Mouse (Mus musculus): ENCODE measurements around the gene Afmid. TPM values are rescaled to one million over a fixed set of nuclear protein-coding genes. Genes with fewer than 3 reads are reported as not detected.

Gene Afmid
- total and polyA plus RNA-seq, 3 experiments, result 3.3 to 3.8 TPM; not detected in 1

DNA sequence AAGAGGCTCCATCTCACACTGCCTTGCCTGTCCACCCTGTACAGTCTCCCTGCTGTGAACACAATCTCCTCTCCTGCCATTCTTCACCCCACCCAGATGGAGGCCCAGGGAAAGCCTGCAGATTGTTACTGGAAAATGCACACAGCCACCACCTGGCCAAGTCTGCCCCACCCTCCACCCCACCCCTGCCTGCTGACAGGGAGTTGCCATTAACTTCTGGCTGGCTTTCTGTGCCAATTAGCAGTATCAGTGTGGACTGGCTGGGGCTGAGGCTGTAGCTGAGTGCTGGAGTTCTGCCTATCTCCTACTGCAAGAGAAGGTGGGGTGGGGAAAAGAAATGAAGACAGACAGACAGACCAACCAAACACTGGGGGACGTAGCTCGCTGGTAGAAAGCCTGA is 12.8 kb downstream of the Afmid start:
- Histone ChIP-seq H3K27me3 (ENCODE audit: control insufficient read depth in 1 of 2, insufficient read depth in 2 of 2, low read length in 2 of 2) (no peaks in the 10 kb centered on the region), H3K9me3 (replicated peaks; ENCODE audit: insufficient read depth, low read length) (no peaks in the 10 kb centered on the region), H3K27ac (ENCODE audit: control insufficient read depth, low read depth, low read length) (peak overlapping the region; percentile 73), H3K4me3 (ENCODE audit: control insufficient read depth in 1 of 2, insufficient read depth in 1 of 2, low read depth in 2 of 2, low read length in 2 of 2) (peak overlapping the region in 1 of 2 experiments; percentile 13; a peak in 1 of 4 replicates), H3K9ac (ENCODE audit: control insufficient read depth, low read depth, low read length, poor library complexity, severe bottlenecking) (no peak overlapping the region; the same call in none of the 2 replicates), H3K79me2 (ENCODE audit: control insufficient read depth, insufficient read depth, low read length, poor library complexity) (no peaks in the 10 kb centered on the region), H3K4me1 (ENCODE audit: control insufficient read depth in 1 of 2, insufficient read depth in 2 of 2, low read length in 2 of 2) (peaks cover 21 to 28% of the 10 kb centered on the region in 2 experiments), H3K36me3 (ENCODE audit: control insufficient read depth in 1 of 2, insufficient read depth in 2 of 2, low read length in 2 of 2) (peaks cover 0 to 17% of the 10 kb centered on the region in 2 experiments; a peak in 2 of 4 replicates)
- DNase-seq (ENCODE audit: low read depth, low spot score), result peak; percentile 93
- TF ChIP-seq SIN3A (IDR thresholded peaks at IDR 0.05; ENCODE audit: low read length) (peak; percentile 56), TAL1 (IDR thresholded peaks at IDR 0.05; ENCODE audit: low read length) (peak; percentile 64), JUND (IDR thresholded peaks at IDR 0.05; ENCODE audit: low read depth, low read length) (no peak), ZC3H11A (IDR thresholded peaks at IDR 0.05; ENCODE audit: low read depth, low read length) (no peak), ZKSCAN1 (IDR thresholded peaks at IDR 0.05; ENCODE audit: low read depth, low read length) (no peak), BHLHE40 (IDR thresholded peaks at IDR 0.05; ENCODE audit: borderline replicate concordance, low read depth, low read length) (0 out of 2 replicates have a peak, but pooled peaks have one; percentile 34), EP300 (IDR thresholded peaks at IDR 0.05; ENCODE audit: low read depth in 1 of 2, low read length in 2 of 2) (peak; percentile 63 to 84; a peak in 3 of 4 replicates), SMC3 (IDR thresholded peaks at IDR 0.05; ENCODE audit: low read depth, low read length) (no peak; the same call in 1 of the 2 replicates), POLR2A (IDR thresholded peaks at IDR 0.05; ENCODE audit: control insufficient read depth in 1 of 2, insufficient read depth in 1 of 2, low read depth in 1 of 2, low read length in 2 of 2, poor library complexity in 1 of 2) (0 out of 4 replicates have a peak, but pooled peaks of 1 of the 2 experiments have one; percentile 29), TCF12 (IDR thresholded peaks at IDR 0.05; ENCODE audit: low read depth, low read length) (peak; percentile 94), NELFE (IDR thresholded peaks at IDR 0.05; ENCODE audit: low read depth, low read length) (no peak), ZMIZ1 (IDR thresholded peaks at IDR 0.05; ENCODE audit: low read depth, low read length) (no peak), GATA1 (IDR thresholded peaks at IDR 0.05; ENCODE audit: low read depth, low read length) (peak; percentile 69), MEF2A (IDR thresholded peaks at IDR 0.05; ENCODE audit: extremely low read depth, insufficient replicate concordance, low read depth, low read length, poor library complexity, severe bottlenecking) (no peak), NRF1 (IDR thresholded peaks at IDR 0.05; ENCODE audit: insufficient read depth, low read depth, low read length, poor library complexity, severe bottlenecking) (0 out of 2 replicates have a peak, but pooled peaks have one; percentile 14), POLR2AphosphoS5 (IDR thresholded peaks at IDR 0.05; ENCODE audit: borderline replicate concordance, low read depth, low read length) (no peak), CHD2 (IDR thresholded peaks at IDR 0.05; ENCODE audit: low read length) (no peak), RCOR1 (IDR thresholded peaks at IDR 0.05; ENCODE audit: low read depth, low read length) (peak; percentile 43; the same call in 1 of the 2 replicates), GABPA (IDR thresholded peaks at IDR 0.05; ENCODE audit: low read depth, low read length) (no peak), MAFK (IDR thresholded peaks at IDR 0.05; ENCODE audit: borderline replicate concordance, low read depth, low read length) (no peak), CHD1 (IDR thresholded peaks at IDR 0.05; ENCODE audit: low read depth, low read length) (no peak), MXI1 (IDR thresholded peaks at IDR 0.05; ENCODE audit: low read depth, low read length) (peak; percentile 69), E2F4 (IDR thresholded peaks at IDR 0.05; ENCODE audit: borderline replicate concordance, low read depth, low read length) (no peak), UBTF (IDR thresholded peaks at IDR 0.05; ENCODE audit: borderline replicate concordance, insufficient read depth, low read depth, low read length) (no peak), USF1 (IDR thresholded peaks at IDR 0.05; ENCODE audit: low read depth, low read length) (0 out of 2 replicates have a peak, but pooled peaks have one; percentile 36), TBP (IDR thresholded peaks at IDR 0.05; ENCODE audit: low read depth, low read length) (0 out of 2 replicates have a peak, but pooled peaks have one; percentile 14), MYC (IDR thresholded peaks at IDR 0.05; ENCODE audit: low read depth, low read length) (0 out of 2 replicates have a peak, but pooled peaks have one; percentile 21), POLR2AphosphoS2 (IDR thresholded peaks at IDR 0.05; ENCODE audit: low read length) (no peak), ZNF384 (IDR thresholded peaks at IDR 0.05; ENCODE audit: low read depth, low read length) (no peak), MAZ (IDR thresholded peaks at IDR 0.05; ENCODE audit: low read depth, low read length) (no peak; the same call in 1 of the 2 replicates), ETS1 (IDR thresholded peaks at IDR 0.05; ENCODE audit: low read depth, low read length) (peak; percentile 87)
